Mouse (Mus musculus) midbrain, embryonic 16.5 days (tissue): ENCODE data around the gene Syt5. TPM values are rescaled to one million over a fixed set of nuclear protein-coding genes. Genes with fewer than 3 reads are reported as not detected.

Experiments
- ATAC-seq: fragments of 200-750 bp; cut with Nextera tagmentation; 2 replicates; pipeline ENCODE4 v1.8.0; 2017; ENCODE audit warnings: moderate TSS enrichment
- H3K27ac ChIP-seq: fragments of 300-500 bp; sonication (generic); 2 replicates; pipeline ENCODE4 v1.5.1; 2014; ENCODE audit warnings: mild to moderate bottlenecking, low read length, mixed read lengths
- H3K27me3 ChIP-seq: fragments of 300-500 bp; sonication (generic); 2 replicates; pipeline ENCODE4 v1.6.1; 2014; ENCODE audit warnings: low read depth, low read length, mixed read lengths; ENCODE audit not compliant: control insufficient read depth, insufficient read depth
- H3K36me3 ChIP-seq: fragments of 300-500 bp; sonication (generic); 2 replicates; pipeline ENCODE4 v1.6.1; 2014; ENCODE audit warnings: mild to moderate bottlenecking, low read length, moderate library complexity, mixed read lengths; ENCODE audit not compliant: control insufficient read depth, insufficient read depth
- H3K4me1 ChIP-seq: fragments of 300-500 bp; sonication (generic); 2 replicates; pipeline ENCODE4 v1.6.1; 2014; ENCODE audit warnings: mild to moderate bottlenecking, low read length, mixed read lengths; ENCODE audit not compliant: control insufficient read depth, insufficient read depth
- H3K4me2 ChIP-seq: fragments of 300-500 bp; sonication (generic); 2 replicates; pipeline ENCODE4 v1.6.1; 2014; ENCODE audit warnings: mild to moderate bottlenecking, low read length, mixed read lengths
- H3K4me3 ChIP-seq: fragments of 300-500 bp; sonication (generic); 2 replicates; pipeline ENCODE4 v1.5.1; 2014; ENCODE audit warnings: low read depth, mild to moderate bottlenecking, low read length, moderate library complexity, mixed read lengths
- H3K9ac ChIP-seq: fragments of 300-500 bp; sonication (generic); 2 replicates; pipeline ENCODE4 v1.6.1; 2014; ENCODE audit warnings: low read depth, low read length, mixed read lengths
- H3K9me3 ChIP-seq: fragments of 300-500 bp; sonication (generic); replicated peaks from 2 replicates; pipeline ENCODE4 v1.6.1; 2014; ENCODE audit warnings: mild to moderate bottlenecking, low read length, mixed read lengths; ENCODE audit not compliant: control insufficient read depth, poor library complexity, severe bottlenecking
- WGBS: fragments of 180-500 bp; shearing (Covaris S2); extraction: QIAGEN DNeasy Blood & Tissue Kit; methylation state at CpG from one replicate; pipeline ENCODE4 v1.1.7; 2014; 5-methylcytosine and 5-hydroxymethylcytosine counted together
- microRNA-seq: library from miRNA; unstranded; fragments of <30 nt; microRNA quantifications from one replicate; pipeline ENCODE4, GENCODE M21; 2017
- polyA plus RNA-seq: library from polyadenylated mRNA; unstranded; fragments of >200 nt; fragmentation: Nextera tagmentation; extraction: Ambion mirVana; gene quantifications from 2 replicates; pipeline ENCODE4 v1.2.1, GENCODE M21; 2015

Syt5 gene
- polyA plus RNA-seq, 1 experiment from 2014 or later = 185 TPM

- Histone ChIP-seq H3K27me3 (no peaks in the 10 kb centered on the region), H3K36me3 (peaks cover 9% of the 10 kb centered on the region), H3K9ac (no peak overlapping the region), H3K4me3 (no peak overlapping the region), H3K4me2 (no peak overlapping the region), H3K4me1 (peaks cover 32% of the 10 kb centered on the region), H3K9me3 (no peaks in the 10 kb centered on the region), H3K27ac (no peak overlapping the region)
- no peak for ATAC-seq
- WGBS = 92% methylated on average over 9 of the region's 9 CpGs
Measured at GRCm38 (mm10) chr7:4497271-4497903, 50.0 kb downstream of the Syt5 start.

- ATAC-seq = no peak
- WGBS = 98% methylated on average over 3 of the region's 3 CpGs
- no peaks in the 10 kb centered on the region for H3K9me3 ChIP-seq
- no peaks in the 10 kb centered on the region for H3K27me3 ChIP-seq
- H3K4me1 ChIP-seq = peaks cover 30% of the 10 kb centered on the region
- no peak overlapping the region for H3K27ac ChIP-seq
- H3K36me3 ChIP-seq = peaks cover 9% of the 10 kb centered on the region
- no peak overlapping the region for H3K4me3 ChIP-seq
- no peak overlapping the region for H3K9ac ChIP-seq
- no peak overlapping the region for H3K4me2 ChIP-seq
Measured at GRCm38 (mm10) chr7:4496468-4496867, 50.9 kb downstream of the Syt5 start.

GRCm38 (mm10) chr7:4493991-4494390 lies 53.4 kb downstream of the Syt5 start:
- Histone ChIP-seq H3K4me1 (peaks cover 13% of the 10 kb centered on the region), H3K4me2 (no peak overlapping the region), H3K27me3 (no peaks in the 10 kb centered on the region), H3K4me3 (no peak overlapping the region), H3K9ac (no peak overlapping the region), H3K27ac (no peak overlapping the region), H3K36me3 (peaks cover 18% of the 10 kb centered on the region), H3K9me3 (no peaks in the 10 kb centered on the region)
- 85% methylated on average over 1 of the region's 1 CpGs for WGBS
- no peak for ATAC-seq

GRCm38 (mm10) chr7:4492284-4493224 lies 54.8 kb downstream of the Syt5 start:
- Histone ChIP-seq H3K4me1 (peaks cover 2% of the 10 kb centered on the region; the same call in 1 of the 2 replicates), H3K36me3 (peaks cover 23% of the 10 kb centered on the region), H3K9ac (no peak overlapping the region), H3K27ac (no peak overlapping the region), H3K9me3 (no peaks in the 10 kb centered on the region), H3K4me2 (no peak overlapping the region), H3K27me3 (no peaks in the 10 kb centered on the region), H3K4me3 (no peak overlapping the region)
- 91% methylated on average over 13 of the region's 13 CpGs for WGBS
- ATAC-seq = no peak

GRCm38 (mm10) chr7:4491308-4491707 lies 56.0 kb downstream of the Syt5 start:
- H3K9ac ChIP-seq = no peak overlapping the region
- 85% methylated on average over 6 of the region's 6 CpGs for WGBS
- H3K36me3 ChIP-seq = peaks cover 23% of the 10 kb centered on the region
- H3K9me3 ChIP-seq = no peaks in the 10 kb centered on the region
- no peaks in the 10 kb centered on the region for H3K4me1 ChIP-seq
- ATAC-seq = no peak
- no peak overlapping the region for H3K27ac ChIP-seq
- no peaks in the 10 kb centered on the region for H3K27me3 ChIP-seq
- H3K4me3 ChIP-seq = no peak overlapping the region
- H3K4me2 ChIP-seq = no peak overlapping the region

Small RNAs within 50 kb of the gene (microRNA-seq; reads per million reads assigned to microRNA genes)
- gene Gm23577 = not detected

Other genes starting within 250 kb of the Syt5 start
- not detected in 2 replicates for gene Ncr1, start 209.8 kb downstream of the Syt5 start, polyA plus RNA-seq
- 0.06 TPM in 1 of 2 replicates, not detected in the other for gene Gp6, start 149.8 kb downstream of the Syt5 start, polyA plus RNA-seq
- 43.2 and 45.6 TPM in 2 replicates for gene Rdh13, start 101.9 kb downstream of the Syt5 start, polyA plus RNA-seq
- 12.8 TPM in 2 replicates for gene Eps8l1, start 86.9 kb downstream of the Syt5 start, polyA plus RNA-seq
- gene Ppp1r12c, start 45.9 kb downstream of the Syt5 start, polyA plus RNA-seq = 35.6 and 44.7 TPM in 2 replicates
- 3.2 and 3.6 TPM in 2 replicates for gene Tnnt1, start 31.2 kb downstream of the Syt5 start, polyA plus RNA-seq
- 1.8 TPM in 2 replicates for gene Tnni3, start 23.3 kb downstream of the Syt5 start, polyA plus RNA-seq
- 2.2 and 2.4 TPM in 2 replicates for gene Dnaaf3, start 15.1 kb downstream of the Syt5 start, polyA plus RNA-seq
- gene Ptprh, start 56.5 kb upstream of the Syt5 start, polyA plus RNA-seq = 0.68 and 1.4 TPM in 2 replicates
- gene Tmem86b, start 83.9 kb upstream of the Syt5 start, polyA plus RNA-seq = 2.1 and 2.4 TPM in 2 replicates
- gene Ppp6r1, start 111.5 kb upstream of the Syt5 start, polyA plus RNA-seq = 5.6 and 6.8 TPM in 2 replicates
- gene Hspbp1, start 137.5 kb upstream of the Syt5 start, polyA plus RNA-seq = 169 and 181 TPM in 2 replicates
- gene Brsk1, start 143.1 kb upstream of the Syt5 start, polyA plus RNA-seq = 7.5 and 7.8 TPM in 2 replicates
- gene Tmem150b, start 177.7 kb upstream of the Syt5 start, polyA plus RNA-seq = 0.25 TPM in 1 of 2 replicates, not detected in the other
- gene Kmt5c, start 192.6 kb upstream of the Syt5 start, polyA plus RNA-seq = 58.5 and 61.1 TPM in 2 replicates
- gene Cox6b2, start 205.6 kb upstream of the Syt5 start, polyA plus RNA-seq = 19.3 and 21.3 TPM in 2 replicates
- not detected in 2 replicates for gene Fam71e2, start 223.8 kb upstream of the Syt5 start, polyA plus RNA-seq
- gene Il11, start 235.3 kb upstream of the Syt5 start, polyA plus RNA-seq = 1.3 TPM in 2 replicates
- 0.48 and 0.73 TPM in 2 replicates for gene Tmem190, start 235.4 kb upstream of the Syt5 start, polyA plus RNA-seq
- gene Tmem238, start 242.1 kb upstream of the Syt5 start, polyA plus RNA-seq = 6.2 and 6.5 TPM in 2 replicates
- 201 and 213 TPM in 2 replicates for gene Rpl28, start 245.3 kb upstream of the Syt5 start, polyA plus RNA-seq